Mouse (Mus musculus) megakaryocyte, embryonic 14.5 days (primary cell): ENCODE data around the gene 2810459M11Rik.

Experiments
- FLI1 ChIP-seq: IDR thresholded peaks from 2 replicates; pipeline ENCODE4 v1.6.1; 2012; ENCODE audit warnings: low read length, inconsistent platforms, mixed read lengths
- GATA1 ChIP-seq: IDR thresholded peaks from 3 replicates; pipeline ENCODE4 v1.6.1; 2012; ENCODE audit warnings: mixed read lengths, low read length, inconsistent platforms, borderline replicate concordance

GRCm38 (mm10) chr1:86018235-86019055, 27.2 kb upstream of the 2810459M11Rik start:
- no peak for TF ChIP-seq GATA1
- no peak for TF ChIP-seq FLI1
